Mouse (Mus musculus): ENCODE data around the gene Ces1a. TPM values are rescaled to one million over a fixed set of nuclear protein-coding genes. Genes with fewer than 3 reads are reported as not detected.

Gene Ces1a
- polyA plus RNA-seq, 2 experiments = not detected

DNA sequence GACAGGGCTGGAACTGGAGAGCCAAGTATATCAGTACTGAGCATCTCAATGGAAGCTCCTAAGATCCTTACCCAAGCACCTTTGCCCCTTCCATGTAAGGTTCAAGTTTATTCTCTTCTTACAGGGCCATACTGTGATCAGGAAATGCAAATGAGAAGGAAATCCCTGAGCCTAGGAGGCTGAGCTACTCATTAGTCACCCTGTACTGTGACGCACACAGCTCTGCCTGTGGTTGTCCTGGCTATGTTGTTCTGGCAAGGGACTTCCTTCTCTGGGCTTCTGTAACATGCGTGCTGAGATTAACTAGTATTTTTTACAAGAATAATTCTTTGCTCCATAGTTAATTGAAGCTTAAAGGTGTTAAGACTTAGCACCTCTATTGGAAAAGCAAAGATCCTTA lies 17.3 kb downstream of the Ces1a start:
- no peaks in the 10 kb centered on the region for H3K36me3 ChIP-seq (replicated peaks; ENCODE audit: control insufficient read depth, insufficient read depth, low read depth)
- TF ChIP-seq EP300 (IDR thresholded peaks at IDR 0.05; ENCODE audit: low read depth) (no peak), CTCF (IDR thresholded peaks at IDR 0.05; ENCODE audit: low read depth) (no peak)
- WGBS (ENCODE audit: insufficient replicate concordance) = 30% methylated on average over 2 of the region's 2 CpGs

GRCm38 (mm10) chr8:93021738-93022137 lies 26.3 kb downstream of the Ces1a start:
- 52% methylated on average over 5 of the region's 5 CpGs for WGBS (ENCODE audit: insufficient replicate concordance)

More for the DNA sequence above, 17.3 kb downstream of the Ces1a start:
- H3K4me1 ChIP-seq (replicated peaks; ENCODE audit: control insufficient read depth in 2 of 2, insufficient read depth in 2 of 2, low read length in 1 of 2) = no peaks in the 10 kb centered on the region
- DNase-seq (ENCODE audit: low read depth in 3 of 3, low spot score in 3 of 3) (no peak), ATAC-seq (ENCODE audit: insufficient read depth) (no peak)
- no peaks in the 10 kb centered on the region for H3K9me3 ChIP-seq (ENCODE audit: control insufficient read depth, low read length)
- H3K27ac ChIP-seq = no peak overlapping the region
- no peak overlapping the region for H3K4me3 ChIP-seq (ENCODE audit: insufficient read depth in 1 of 2, low read depth in 2 of 2, low read length in 2 of 2)
- no peak overlapping the region for H3K9ac ChIP-seq (replicated peaks)
- H3K4me2 ChIP-seq (ENCODE audit: low read depth) = no peak overlapping the region
- H3K27me3 ChIP-seq (ENCODE audit: control insufficient read depth, insufficient read depth, low read length) = no peaks in the 10 kb centered on the region

DNA sequence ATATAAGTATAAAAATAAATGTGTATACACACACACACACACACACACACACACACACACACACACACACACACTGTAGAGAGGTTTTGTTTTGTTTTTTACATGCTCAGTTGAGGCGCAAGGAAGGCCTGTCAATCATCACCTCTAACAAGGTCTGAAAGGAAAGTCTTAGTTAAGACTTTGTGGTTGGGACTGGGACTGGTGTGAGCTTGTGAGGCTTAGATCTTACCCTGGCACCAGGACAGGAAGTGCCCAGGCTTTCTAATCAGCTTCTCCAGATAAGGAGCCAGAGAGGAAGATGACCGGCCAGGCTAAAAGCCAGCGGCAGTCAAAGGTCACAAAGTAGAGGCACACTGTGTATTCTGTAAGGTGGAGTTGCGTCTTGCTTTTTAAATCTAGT lies 33.7 kb downstream of the Ces1a start:
- Histone ChIP-seq H3K9me3 (ENCODE audit: control insufficient read depth, low read length) (no peaks in the 10 kb centered on the region), H3K4me2 (ENCODE audit: low read depth) (no peak overlapping the region), H3K4me1 (replicated peaks; ENCODE audit: control insufficient read depth in 2 of 2, insufficient read depth in 2 of 2, low read length in 1 of 2) (no peaks in the 10 kb centered on the region), H3K9ac (replicated peaks) (no peak overlapping the region), H3K27me3 (ENCODE audit: control insufficient read depth, insufficient read depth, low read length) (no peaks in the 10 kb centered on the region), H3K36me3 (replicated peaks; ENCODE audit: control insufficient read depth, insufficient read depth, low read depth) (no peaks in the 10 kb centered on the region), H3K27ac (no peak overlapping the region), H3K4me3 (ENCODE audit: insufficient read depth in 1 of 2, low read depth in 2 of 2, low read length in 2 of 2) (no peak overlapping the region)
- TF ChIP-seq EP300 (IDR thresholded peaks at IDR 0.05; ENCODE audit: low read depth) = no peak
- no peak for TF ChIP-seq CTCF (IDR thresholded peaks at IDR 0.05; ENCODE audit: low read depth)
- whole genome bisulfite sequencing (ENCODE audit: insufficient replicate concordance) = 9% methylated on average over 4 of the region's 4 CpGs
- ATAC-seq (ENCODE audit: insufficient read depth) (no peak), DNase-seq (ENCODE audit: low read depth in 3 of 3, low spot score in 3 of 3) (no peak)

More at GRCm38 (mm10) chr8:93021738-93022137, 26.3 kb downstream of the Ces1a start:
- ATAC-seq (ENCODE audit: insufficient read depth) = no peak
- Histone ChIP-seq H3K9me3 (ENCODE audit: control insufficient read depth, low read length) (no peaks in the 10 kb centered on the region), H3K27ac (no peak overlapping the region), H3K4me3 (ENCODE audit: insufficient read depth in 1 of 2, low read depth in 2 of 2, low read length in 2 of 2) (no peak overlapping the region), H3K36me3 (replicated peaks; ENCODE audit: control insufficient read depth, insufficient read depth, low read depth) (no peaks in the 10 kb centered on the region), H3K4me2 (ENCODE audit: low read depth) (no peak overlapping the region), H3K9ac (replicated peaks) (no peak overlapping the region), H3K27me3 (ENCODE audit: control insufficient read depth, insufficient read depth, low read length) (no peaks in the 10 kb centered on the region), H3K4me1 (replicated peaks; ENCODE audit: control insufficient read depth in 2 of 2, insufficient read depth in 2 of 2, low read length in 1 of 2) (no peaks in the 10 kb centered on the region)
- TF ChIP-seq EP300 (IDR thresholded peaks at IDR 0.05; ENCODE audit: low read depth) (no peak), CTCF (IDR thresholded peaks at IDR 0.05; ENCODE audit: low read depth) (no peak)
- DNase-seq (ENCODE audit: low read depth in 3 of 3, low spot score in 3 of 3) = no peak

DNA sequence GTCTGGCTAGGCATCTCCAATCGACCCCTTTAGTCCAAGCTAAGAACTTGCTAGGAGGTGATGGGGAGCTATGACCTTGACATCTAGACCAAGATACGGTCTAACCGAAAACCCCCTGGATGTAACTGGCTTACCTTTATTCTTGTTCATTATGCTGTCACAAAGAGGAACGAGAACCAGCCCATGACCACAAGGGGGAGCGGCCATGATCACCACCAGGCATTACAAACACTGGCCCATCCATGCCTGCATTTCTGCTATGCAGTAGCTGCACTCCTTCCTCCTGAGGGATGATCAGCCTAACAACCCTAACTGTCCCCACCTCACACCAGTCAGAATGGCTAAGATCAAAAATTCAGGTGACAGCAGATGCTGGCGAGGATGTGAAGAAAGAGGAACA lies 35.8 kb downstream of the Ces1a start:
- Histone ChIP-seq H3K9me3 (ENCODE audit: control insufficient read depth, low read length) (no peaks in the 10 kb centered on the region), H3K4me2 (ENCODE audit: low read depth) (no peak overlapping the region), H3K36me3 (replicated peaks; ENCODE audit: control insufficient read depth, insufficient read depth, low read depth) (no peaks in the 10 kb centered on the region), H3K27me3 (ENCODE audit: control insufficient read depth, insufficient read depth, low read length) (no peaks in the 10 kb centered on the region), H3K9ac (replicated peaks) (no peak overlapping the region), H3K4me3 (ENCODE audit: insufficient read depth in 1 of 2, low read depth in 2 of 2, low read length in 2 of 2) (no peak overlapping the region), H3K27ac (no peak overlapping the region), H3K4me1 (replicated peaks; ENCODE audit: control insufficient read depth in 2 of 2, insufficient read depth in 2 of 2, low read length in 1 of 2) (no peaks in the 10 kb centered on the region)
- TF ChIP-seq CTCF (IDR thresholded peaks at IDR 0.05; ENCODE audit: low read depth) = peak; percentile 28
- TF ChIP-seq EP300 (IDR thresholded peaks at IDR 0.05; ENCODE audit: low read depth) = no peak
- ATAC-seq (ENCODE audit: insufficient read depth) (no peak), DNase-seq (ENCODE audit: low read depth in 3 of 3, low spot score in 3 of 3) (no peak)
- WGBS (ENCODE audit: insufficient replicate concordance) = 58% methylated on average over 6 of the region's 6 CpGs

DNA sequence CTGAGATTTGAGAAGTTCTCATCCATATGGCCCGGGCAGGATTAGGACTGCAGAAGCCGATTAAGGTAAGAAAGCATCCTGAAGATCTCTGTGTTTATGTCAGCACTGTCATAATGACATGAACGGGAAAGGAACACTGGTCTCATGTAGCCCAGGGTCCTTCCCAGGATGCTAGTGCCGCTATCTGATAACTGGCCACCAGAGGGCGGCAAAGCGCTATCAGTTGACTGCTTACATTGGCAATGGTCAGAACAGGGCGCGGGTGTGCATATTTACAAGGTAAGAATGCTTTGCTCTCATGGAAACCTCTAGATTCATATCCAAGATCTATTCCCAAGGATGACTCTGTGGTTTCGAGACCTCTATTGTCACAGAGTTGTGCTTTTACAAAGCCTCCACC lies 36.6 kb downstream of the Ces1a start:
- Histone ChIP-seq H3K9ac (replicated peaks) (no peak overlapping the region), H3K4me3 (ENCODE audit: insufficient read depth in 1 of 2, low read depth in 2 of 2, low read length in 2 of 2) (no peak overlapping the region), H3K4me1 (replicated peaks; ENCODE audit: control insufficient read depth in 2 of 2, insufficient read depth in 2 of 2, low read length in 1 of 2) (no peaks in the 10 kb centered on the region), H3K27ac (no peak overlapping the region), H3K4me2 (ENCODE audit: low read depth) (no peak overlapping the region), H3K36me3 (replicated peaks; ENCODE audit: control insufficient read depth, insufficient read depth, low read depth) (no peaks in the 10 kb centered on the region), H3K9me3 (ENCODE audit: control insufficient read depth, low read length) (no peaks in the 10 kb centered on the region), H3K27me3 (ENCODE audit: control insufficient read depth, insufficient read depth, low read length) (no peaks in the 10 kb centered on the region)
- 10% methylated on average over 9 of the region's 9 CpGs for WGBS (ENCODE audit: insufficient replicate concordance)
- no peak for ATAC-seq (ENCODE audit: insufficient read depth)
- DNase-seq (ENCODE audit: low read depth in 3 of 3, low spot score in 3 of 3) = peak in 2 of 3 experiments; percentile 2 to 9
- no peak for TF ChIP-seq EP300 (IDR thresholded peaks at IDR 0.05; ENCODE audit: low read depth)
- peak; percentile 92 for TF ChIP-seq CTCF (IDR thresholded peaks at IDR 0.05; ENCODE audit: low read depth)
